Mouse (Mus musculus) large intestine, adult 2 months (tissue): ENCODE results near the gene Map10. TPM values are rescaled to one million over a fixed set of nuclear protein-coding genes. Genes with fewer than 3 reads are reported as not detected.

Source experiments
- DNase-seq: peaks from one replicate; pipeline ENCODE4 v3.0.0-alpha.2; 2012; ENCODE audit warnings: low read depth, low spot score
- WGBS: fragments of 180-500 bp; shearing (Covaris S2); methylation state at CpG from one replicate; pipeline ENCODE4 v1.1.7; 2018; 5-methylcytosine and 5-hydroxymethylcytosine counted together
- polyA plus RNA-seq: library from polyadenylated mRNA; depleted of rRNA; stranded (reverse); fragments of >200 nt; gene quantifications from 2 replicates; pipeline ENCODE4 v1.2.3, GENCODE M21; 2012

The Map10 gene
- polyA plus RNA-seq, 1 experiment = 0.63 TPM

- no peak for DNase-seq
- 80% methylated on average over 2 of the region's 2 CpGs for WGBS
Measured at GRCm38 (mm10) chr8:125667248-125667647, 2.4 kb upstream of the Map10 start.

- WGBS = 86% methylated on average over 14 of the region's 14 CpGs
- no peak for DNase-seq
Measured at GRCm38 (mm10) chr8:125669159-125669699, 389 bp upstream of the Map10 start.

- WGBS = over 99% methylated on average over 6 of the region's 6 CpGs
- DNase-seq = no peak
Measured at GRCm38 (mm10) chr8:125670420-125670819, 802 bp downstream of the Map10 start.

GRCm38 (mm10) chr8:125670906-125671305 lies 1.3 kb downstream of the Map10 start:
- no peak for DNase-seq

GRCm38 (mm10) chr8:125671371-125671770 lies 1.8 kb downstream of the Map10 start:
- 91% methylated on average over 5 of the region's 5 CpGs for WGBS
- DNase-seq = no peak

More at GRCm38 (mm10) chr8:125670906-125671305, 1.3 kb downstream of the Map10 start:
- 99% methylated on average over 9 of the region's 9 CpGs for WGBS

- 71% methylated on average over 3 of the region's 3 CpGs for WGBS
- no peak for DNase-seq
Measured at GRCm38 (mm10) chr8:125675796-125676195, 6.2 kb downstream of the Map10 start.

GRCm38 (mm10) chr8:125677484-125677883 lies 7.9 kb downstream of the Map10 start:
- 90% methylated on average over 6 of the region's 6 CpGs for WGBS
- DNase-seq = no peak

- 61% methylated on average over 8 of the region's 8 CpGs for WGBS
- DNase-seq = no peak
Measured at GRCm38 (mm10) chr8:125678854-125679648, 9.4 kb downstream of the Map10 start.

- 66% methylated on average over 8 of the region's 8 CpGs for WGBS
- DNase-seq = no peak
Measured at GRCm38 (mm10) chr8:125680851-125681408, 11.3 kb downstream of the Map10 start.

GRCm38 (mm10) chr8:125685216-125685760 lies 15.7 kb downstream of the Map10 start:
- no peak for DNase-seq
- 73% methylated on average over 6 of the region's 6 CpGs for WGBS

- WGBS = 61% methylated on average over 9 of the region's 9 CpGs
- DNase-seq = no peak
Measured at GRCm38 (mm10) chr8:125686221-125686865, 16.7 kb downstream of the Map10 start.

- no peak for DNase-seq
- 74% methylated on average over 15 of the region's 15 CpGs for WGBS
Measured at GRCm38 (mm10) chr8:125690166-125690915, 20.7 kb downstream of the Map10 start.

- 76% methylated on average over 3 of the region's 3 CpGs for WGBS
Measured at GRCm38 (mm10) chr8:125690961-125691360, 21.3 kb downstream of the Map10 start.

GRCm38 (mm10) chr8:125692447-125692846 lies 22.8 kb downstream of the Map10 start:
- WGBS = 62% methylated on average over 5 of the region's 5 CpGs
- no peak for DNase-seq

More at GRCm38 (mm10) chr8:125690961-125691360, 21.3 kb downstream of the Map10 start:
- no peak for DNase-seq

- DNase-seq = no peak
- WGBS = 49% methylated on average over 3 of the region's 3 CpGs
Measured at GRCm38 (mm10) chr8:125693197-125693596, 23.6 kb downstream of the Map10 start.

GRCm38 (mm10) chr8:125695951-125696350 lies 26.3 kb downstream of the Map10 start:
- WGBS = 87% methylated on average over 6 of the region's 6 CpGs

GRCm38 (mm10) chr8:125699391-125700025 lies 29.9 kb downstream of the Map10 start:
- WGBS = 65% methylated on average over 6 of the region's 6 CpGs
- no peak for DNase-seq

More at GRCm38 (mm10) chr8:125695951-125696350, 26.3 kb downstream of the Map10 start:
- no peak for DNase-seq

GRCm38 (mm10) chr8:125700407-125700806 lies 30.8 kb downstream of the Map10 start:
- DNase-seq = no peak
- 73% methylated on average over 7 of the region's 7 CpGs for WGBS
